Mouse (Mus musculus) C2C12 (cell line): ENCODE measurements at regions not wholly inside any gene's neighbourhood (a gene's known extent, or its start where the extent isn't known, plus 50 kb on each side); places are given as distances from the start of the nearest gene placed in this dataset.

Experiments used
- CEBPB ChIP-seq: IDR thresholded peaks from one replicate; pipeline ENCODE4 v1.6.1; 2011; ENCODE audit warnings: low read depth, mild to moderate bottlenecking, control low read depth, moderate library complexity
- CTCF ChIP-seq: IDR thresholded peaks from one replicate; pipeline ENCODE4 v1.5.1; 2011; ENCODE audit not compliant: control insufficient read depth, insufficient read depth, insufficient read length
- MAX ChIP-seq: IDR thresholded peaks from one replicate; pipeline ENCODE4 v1.6.1; 2011; ENCODE audit warnings: mild to moderate bottlenecking, control low read depth
- MYOG ChIP-seq: IDR thresholded peaks from one replicate; pipeline ENCODE4 v1.6.1; 2011; ENCODE audit not compliant: control insufficient read depth, insufficient read length; ENCODE audit errors: extremely low read depth
- USF1 ChIP-seq: IDR thresholded peaks from one replicate; pipeline ENCODE4 v1.6.1; 2011; ENCODE audit warnings: low read depth, mild to moderate bottlenecking, control low read depth, moderate library complexity

DNA sequence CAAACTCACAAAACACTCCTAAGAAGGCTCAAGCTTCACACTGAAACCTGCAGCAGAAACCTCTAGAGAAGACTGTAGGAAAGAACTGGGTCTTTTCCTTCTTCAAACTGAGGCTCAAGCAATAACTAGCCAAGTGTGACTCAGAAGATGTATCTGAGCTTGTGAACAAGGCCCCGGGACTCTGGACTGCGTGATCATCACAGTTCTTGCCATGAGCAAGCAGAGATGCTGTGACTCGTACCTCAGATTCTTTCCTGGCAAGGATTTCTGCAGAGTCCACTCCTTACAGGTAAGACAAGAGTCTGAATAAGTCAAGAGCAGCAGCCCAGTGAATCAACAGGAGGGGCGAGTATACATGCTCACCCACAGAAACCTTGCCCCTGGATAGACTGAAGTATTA, 250.5 kb upstream of the Gm26657 start:
- no peak for TF ChIP-seq CEBPB
- no peak for TF ChIP-seq CTCF
- TF ChIP-seq USF1: no peak
- no peak for TF ChIP-seq MYOG
- no peak for TF ChIP-seq MAX
